Mouse (Mus musculus) layer of hippocampus, postnatal 14 days (tissue): ENCODE measurements around the gene Ect2l. TPM values are rescaled to one million over a fixed set of nuclear protein-coding genes. Genes with fewer than 3 reads are reported as not detected.

Experiments
- DNase-seq, 2 experiments: peaks; one replicate each; pipeline ENCODE4 v3.0.0; 2021 to 2022; ENCODE audit warnings: low spot score in 2 of 2, mixed read lengths in 1 of 2
- total RNA-seq, 2 experiments: library from RNA; stranded (reverse); gene quantifications; 2 replicates each; pipeline ENCODE4 v1.2.3; 2021

Gene Ect2l
- total RNA-seq, 2 experiments from 2014 or later, result 0.83 to 0.99 TPM

- DNase-seq, result no peak
Observed at GRCm38 (mm10) chr10:18082772-18083171, 127.9 kb downstream of the Ect2l start.

- DNase-seq, result no peak
Observed at GRCm38 (mm10) chr10:18081536-18081935, 129.2 kb downstream of the Ect2l start.

Other genes with a start within 250 kb of the Ect2l start
- 10 to 100 TPM; 24.9 to 31.0 TPM for gene Abracl, start 187.6 kb downstream of the Ect2l start, total RNA-seq
- gene Reps1, start 155.0 kb downstream of the Ect2l start, total RNA-seq, result 10 to 100 TPM; 63.9 to 66.1 TPM
- 10 to 100 TPM; 16.4 to 18.4 TPM for gene Ccdc28a, start 24.1 kb upstream of the Ect2l start, total RNA-seq
- 10 to 100 TPM; 69.3 to 72.7 TPM for gene Nhsl1, start 108.1 kb upstream of the Ect2l start, total RNA-seq